Mouse (Mus musculus) myocyte (in vitro differentiated cells): ENCODE measurements around the gene Nup88. TPM values are rescaled to one million over a fixed set of nuclear protein-coding genes. Genes with fewer than 3 reads are reported as not detected.
"Not testable (repeated sequence)": the region's sequence is repeated elsewhere in the genome, so short reads cannot be mapped to it uniquely, and the experiment has no call there.

Experiments used
- H3K27me3 ChIP-seq: one replicate; pipeline ENCODE4 v1.6.1; 2011; ENCODE audit not compliant: control insufficient read depth, insufficient read depth, insufficient read length
- H3K36me3 ChIP-seq: one replicate; pipeline ENCODE4 v1.6.1; 2011; ENCODE audit not compliant: control insufficient read depth, insufficient read depth
- H3K4me2 ChIP-seq: one replicate; pipeline ENCODE4 v1.6.1; 2011; ENCODE audit warnings: low read depth, control low read depth
- H3K4me3 ChIP-seq: one replicate; pipeline ENCODE4 v1.5.1; 2011; ENCODE audit warnings: mild to moderate bottlenecking, control low read depth, moderate library complexity
- H3K79me2 ChIP-seq: one replicate; pipeline ENCODE4 v1.6.1; 2011; ENCODE audit not compliant: control insufficient read depth, insufficient read depth
- H3ac ChIP-seq: one replicate; pipeline ENCODE4 v1.6.1; 2011; ENCODE audit not compliant: control insufficient read depth, insufficient read length
- CEBPB ChIP-seq: IDR thresholded peaks from 2 replicates; pipeline ENCODE4 v1.6.1; 2011; ENCODE audit warnings: mild to moderate bottlenecking, moderate library complexity; ENCODE audit not compliant: poor library complexity, insufficient read depth, severe bottlenecking
- E2F4 ChIP-seq: IDR thresholded peaks from one replicate; pipeline ENCODE4 v1.6.1; 2011; ENCODE audit warnings: mild to moderate bottlenecking, control low read depth, moderate library complexity; ENCODE audit not compliant: insufficient read depth
- MAX ChIP-seq: IDR thresholded peaks from one replicate; pipeline ENCODE4 v1.6.1; 2011; ENCODE audit warnings: low read depth, mild to moderate bottlenecking, control low read depth
- MYOD1 ChIP-seq, 3 experiments: IDR thresholded peaks; one replicate each; pipeline ENCODE4 v1.6.1; 2011; ENCODE audit warnings: control low read depth in 2 of 3, low read depth in 2 of 3, mild to moderate bottlenecking in 2 of 3, moderate library complexity in 1 of 3; ENCODE audit not compliant: insufficient read length in 2 of 3, control insufficient read depth in 1 of 3
- MYOG ChIP-seq, 3 experiments: IDR thresholded peaks; one replicate each; pipeline ENCODE4 v1.6.1; 2011; ENCODE audit warnings: control low read depth in 2 of 3, low read depth in 2 of 3, mild to moderate bottlenecking in 2 of 3; ENCODE audit not compliant: insufficient read length in 2 of 3, control insufficient read depth in 1 of 3, insufficient read depth in 1 of 3
- POLR2A ChIP-seq: IDR thresholded peaks from one replicate; pipeline ENCODE4 v1.6.1; 2011; ENCODE audit warnings: low read depth, mild to moderate bottlenecking, control low read depth, moderate library complexity; ENCODE audit not compliant: insufficient read length
- POLR2AphosphoS2 ChIP-seq: IDR thresholded peaks from one replicate; pipeline ENCODE4 v1.6.1; 2011; ENCODE audit warnings: low read depth, control low read depth; ENCODE audit not compliant: insufficient read length
- REST ChIP-seq: IDR thresholded peaks from one replicate; pipeline ENCODE4 v1.6.1; 2011; ENCODE audit warnings: mild to moderate bottlenecking, control low read depth, moderate library complexity; ENCODE audit not compliant: insufficient read depth, insufficient read length
- SRF ChIP-seq: IDR thresholded peaks from one replicate; pipeline ENCODE4 v1.6.1; 2011; ENCODE audit warnings: low read depth; ENCODE audit not compliant: control insufficient read depth, insufficient read length
- TCF12 ChIP-seq: IDR thresholded peaks from one replicate; pipeline ENCODE4 v1.6.1; 2011; ENCODE audit warnings: mild to moderate bottlenecking, control low read depth; ENCODE audit not compliant: poor library complexity, insufficient read depth, severe bottlenecking
- TCF3 ChIP-seq: IDR thresholded peaks from one replicate; pipeline ENCODE4 v1.6.1; 2011; ENCODE audit warnings: low read depth, control low read depth; ENCODE audit not compliant: insufficient read length
- USF1 ChIP-seq: IDR thresholded peaks from one replicate; pipeline ENCODE4 v1.6.1; 2011; ENCODE audit warnings: low read depth, mild to moderate bottlenecking, control low read depth, moderate library complexity
- polyA plus RNA-seq: library from polyadenylated mRNA; unstranded; fragments of >200 nt; fragmentation: generic; extraction: Trizol; gene quantifications from one replicate; pipeline ENCODE4 v1.2.1, GENCODE M21; 2012; ENCODE audit warnings: missing spikeins

Nup88 gene
- polyA plus RNA-seq, 1 experiment, result 63.5 TPM

DNA sequence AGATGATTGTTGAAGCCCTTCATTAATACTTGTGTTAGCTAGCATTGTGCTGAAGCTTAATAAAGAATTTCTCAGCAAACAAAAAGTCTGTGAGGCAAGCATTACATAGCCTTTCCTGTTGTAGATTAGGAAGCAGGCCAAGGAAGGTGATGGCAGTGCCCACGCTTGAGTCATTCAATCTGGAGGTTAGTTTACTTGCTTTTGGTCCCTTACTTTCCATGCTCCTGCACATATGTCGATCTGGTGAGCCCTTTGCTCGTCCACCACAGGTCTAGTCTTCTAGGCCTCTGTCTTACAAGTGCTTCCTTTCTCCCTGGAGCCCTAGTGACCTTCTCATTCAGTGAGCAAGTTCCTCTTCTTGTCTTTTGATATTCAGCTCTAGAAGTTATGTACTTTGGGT is 63.1 kb downstream of the Nup88 start:
- no peaks in the 10 kb centered on the region for H3K27me3 ChIP-seq
- H3ac ChIP-seq, result no peak overlapping the region
- H3K79me2 ChIP-seq, result no peaks in the 10 kb centered on the region
- no peak overlapping the region for H3K4me3 ChIP-seq
- H3K36me3 ChIP-seq, result peaks cover 40% of the 10 kb centered on the region
- TF ChIP-seq TCF3 (no peak), REST (no peak), POLR2AphosphoS2 (no peak), USF1 (no peak), MAX (no peak), E2F4 (no peak), SRF (no peak), TCF12 (no peak), CEBPB (no peak), POLR2A (no peak)
- H3K4me2 ChIP-seq, result no peak overlapping the region

DNA sequence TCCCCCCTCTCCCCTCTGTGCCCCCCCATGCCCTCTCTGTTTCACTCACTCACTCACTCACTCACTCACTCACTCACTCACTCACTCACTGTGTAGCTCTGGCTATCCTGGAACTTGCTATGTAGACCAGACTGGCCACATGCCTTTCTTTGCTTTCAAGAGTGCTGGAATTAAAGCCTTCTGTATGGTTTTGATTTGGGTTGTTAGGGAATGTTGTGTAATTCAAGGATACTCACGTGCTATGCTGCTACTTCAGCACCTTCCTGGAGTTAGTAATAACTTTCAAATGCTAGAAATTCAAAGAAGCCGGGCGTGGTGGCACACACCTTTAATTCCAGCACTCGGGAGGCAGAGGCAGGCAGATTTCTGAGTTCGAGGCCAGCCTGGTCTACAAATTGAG is 71.6 kb downstream of the Nup88 start:
- not testable (repeated sequence) for H3K4me2 ChIP-seq, H3ac ChIP-seq, H3K79me2 ChIP-seq, H3K4me3 ChIP-seq, H3K27me3 ChIP-seq
- H3K36me3 ChIP-seq, result peaks cover 31% of the 10 kb centered on the region

DNA sequence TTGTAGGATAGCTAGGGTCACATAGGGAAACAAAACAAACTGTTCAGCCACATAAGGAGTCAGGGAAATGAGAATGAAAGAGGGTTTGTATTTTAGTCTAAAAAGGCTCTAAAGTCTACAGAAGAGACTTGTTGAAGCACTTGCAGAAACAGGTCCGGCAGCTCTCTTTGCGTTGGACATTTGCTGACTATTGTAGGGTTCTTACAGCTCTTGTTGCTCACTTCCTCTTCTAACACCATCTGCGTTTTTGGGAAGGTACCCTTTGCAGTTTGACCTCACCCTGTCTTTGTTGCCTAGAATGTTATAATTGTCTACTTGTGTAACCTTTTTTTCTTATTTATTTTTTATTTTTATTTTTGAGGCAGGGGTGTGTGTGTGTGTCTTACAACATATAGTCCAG is 72.1 kb downstream of the Nup88 start:
- H3K4me2 ChIP-seq, result no peak overlapping the region
- TF ChIP-seq SRF (no peak), POLR2AphosphoS2 (no peak), MYOG (IDR thresholded peaks at IDR 0.05; ENCODE audit: control insufficient read depth in 1 of 3, insufficient read depth in 1 of 3, insufficient read length in 2 of 3, low read depth in 2 of 3) (no peak), TCF12 (no peak), USF1 (no peak), E2F4 (no peak), TCF3 (no peak), POLR2A (no peak), MYOD1 (IDR thresholded peaks at IDR 0.05; ENCODE audit: control insufficient read depth in 1 of 3, insufficient read length in 2 of 3, low read depth in 2 of 3) (no peak), MAX (no peak), REST (no peak), CEBPB (no peak)
- H3K79me2 ChIP-seq, result no peaks in the 10 kb centered on the region
- H3ac ChIP-seq, result no peak overlapping the region
- H3K27me3 ChIP-seq, result no peaks in the 10 kb centered on the region
- H3K36me3 ChIP-seq, result peaks cover 31% of the 10 kb centered on the region
- H3K4me3 ChIP-seq, result no peak overlapping the region

Other genes with a start within 250 kb of the Nup88 start
- 2.7 TPM for gene Zfp3, start 205.8 kb downstream of the Nup88 start, polyA plus RNA-seq
- 0.10 TPM for gene Scimp, start 157.4 kb downstream of the Nup88 start, polyA plus RNA-seq
- gene Rabep1, start 125.2 kb downstream of the Nup88 start, polyA plus RNA-seq, result 16.1 TPM
- gene Rpain, start 240 bp upstream of the Nup88 start, polyA plus RNA-seq, result 28.0 TPM
- 318 TPM for gene C1qbp, start 13.1 kb upstream of the Nup88 start, polyA plus RNA-seq
- gene Dhx33, start 34.5 kb upstream of the Nup88 start, polyA plus RNA-seq, result 9.2 TPM
- gene Mis12, start 49.6 kb upstream of the Nup88 start, polyA plus RNA-seq, result 11.0 TPM
- gene Derl2, start 49.9 kb upstream of the Nup88 start, polyA plus RNA-seq, result 27.6 TPM
- gene 6330403K07Rik, start 63.5 kb upstream of the Nup88 start, polyA plus RNA-seq, result 0.11 TPM
- gene Nlrp1a, start 174.7 kb upstream of the Nup88 start, polyA plus RNA-seq, result not detected